Mouse (Mus musculus): ENCODE data around the gene Clybl. TPM values are rescaled to one million over a fixed set of nuclear protein-coding genes. Genes with fewer than 3 reads are reported as not detected.

The Clybl gene
- polyA plus RNA-seq, 1 experiment from 2014 or later = 8.4 TPM

DNA sequence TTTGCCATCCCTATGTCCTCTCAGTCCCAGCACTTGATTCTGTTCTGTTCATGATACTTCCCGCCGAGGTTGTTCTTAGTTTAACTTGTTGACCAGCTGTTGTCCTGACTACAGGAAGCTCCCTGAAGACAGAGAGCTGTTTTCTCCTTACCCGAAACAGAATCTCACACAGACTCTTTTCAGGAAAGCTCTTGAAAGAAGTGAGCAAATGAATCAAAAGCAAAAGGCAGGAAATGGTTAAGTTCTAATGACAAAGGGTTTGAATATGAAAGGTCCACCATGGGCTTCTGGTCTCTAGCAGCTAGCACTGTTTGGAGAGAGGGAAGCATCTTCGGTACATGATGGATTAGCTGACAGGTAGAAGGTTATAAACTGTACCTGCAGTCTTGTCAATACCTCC lies 175.8 kb downstream of the Clybl start:
- WGBS = 85% methylated on average over 4 of the region's 4 CpGs
- 0 out of 2 replicates have a peak, but pooled peaks cover 2% of the 10 kb centered on the region for H3K4me1 ChIP-seq (replicated peaks; ENCODE audit: control insufficient read depth, insufficient read depth, low read length)
- no peaks in the 10 kb centered on the region for H3K36me3 ChIP-seq (ENCODE audit: control insufficient read depth, insufficient read depth)
- ATAC-seq = no peak
- no peak overlapping the region for H3K4me3 ChIP-seq (replicated peaks; ENCODE audit: low read length)
- H3K9ac ChIP-seq (replicated peaks; ENCODE audit: low read depth, low read length) = no peak overlapping the region
- H3K27me3 ChIP-seq (replicated peaks; ENCODE audit: control insufficient read depth, insufficient read depth, low read length) = 0 out of 2 replicates have a peak, but pooled peaks cover 4% of the 10 kb centered on the region
- H3K9me3 ChIP-seq (ENCODE audit: control insufficient read depth, low read length) = no peaks in the 10 kb centered on the region
- no peak overlapping the region for H3K4me2 ChIP-seq (ENCODE audit: low read length)
- no peak overlapping the region for H3K27ac ChIP-seq (ENCODE audit: low read length)

DNA sequence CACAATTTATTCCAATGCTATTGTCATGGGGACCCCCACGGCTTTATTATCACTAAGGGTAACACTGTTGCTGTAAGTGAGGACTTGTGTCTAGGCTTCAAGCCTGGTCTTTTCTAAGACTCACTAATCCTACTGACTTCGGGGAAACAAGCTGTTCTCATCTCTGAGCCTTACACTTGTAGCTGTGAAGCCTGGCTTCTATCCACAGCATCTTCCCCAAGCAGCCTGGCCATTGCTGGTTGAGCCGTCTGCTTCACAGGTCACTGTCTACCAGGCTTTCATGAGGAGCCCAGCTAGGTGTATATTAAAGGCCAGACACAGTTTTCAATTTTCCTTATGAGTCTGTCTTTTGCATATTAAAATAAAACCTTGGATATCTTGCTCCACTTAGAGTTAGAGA lies 177.1 kb downstream of the Clybl start:
- 67% methylated on average over 3 of the region's 3 CpGs for WGBS
- Histone ChIP-seq H3K9ac (replicated peaks; ENCODE audit: low read depth, low read length) (no peak overlapping the region), H3K36me3 (ENCODE audit: control insufficient read depth, insufficient read depth) (no peaks in the 10 kb centered on the region), H3K4me1 (replicated peaks; ENCODE audit: control insufficient read depth, insufficient read depth, low read length) (0 out of 2 replicates have a peak, but pooled peaks cover 2% of the 10 kb centered on the region), H3K27me3 (replicated peaks; ENCODE audit: control insufficient read depth, insufficient read depth, low read length) (0 out of 2 replicates have a peak, but pooled peaks cover 4% of the 10 kb centered on the region), H3K27ac (ENCODE audit: low read length) (no peak overlapping the region), H3K4me2 (ENCODE audit: low read length) (no peak overlapping the region), H3K9me3 (ENCODE audit: control insufficient read depth, low read length) (no peaks in the 10 kb centered on the region), H3K4me3 (replicated peaks; ENCODE audit: low read length) (no peak overlapping the region)
- 0 out of 2 replicates have a peak, but pooled peaks have one; percentile 18 for ATAC-seq

DNA sequence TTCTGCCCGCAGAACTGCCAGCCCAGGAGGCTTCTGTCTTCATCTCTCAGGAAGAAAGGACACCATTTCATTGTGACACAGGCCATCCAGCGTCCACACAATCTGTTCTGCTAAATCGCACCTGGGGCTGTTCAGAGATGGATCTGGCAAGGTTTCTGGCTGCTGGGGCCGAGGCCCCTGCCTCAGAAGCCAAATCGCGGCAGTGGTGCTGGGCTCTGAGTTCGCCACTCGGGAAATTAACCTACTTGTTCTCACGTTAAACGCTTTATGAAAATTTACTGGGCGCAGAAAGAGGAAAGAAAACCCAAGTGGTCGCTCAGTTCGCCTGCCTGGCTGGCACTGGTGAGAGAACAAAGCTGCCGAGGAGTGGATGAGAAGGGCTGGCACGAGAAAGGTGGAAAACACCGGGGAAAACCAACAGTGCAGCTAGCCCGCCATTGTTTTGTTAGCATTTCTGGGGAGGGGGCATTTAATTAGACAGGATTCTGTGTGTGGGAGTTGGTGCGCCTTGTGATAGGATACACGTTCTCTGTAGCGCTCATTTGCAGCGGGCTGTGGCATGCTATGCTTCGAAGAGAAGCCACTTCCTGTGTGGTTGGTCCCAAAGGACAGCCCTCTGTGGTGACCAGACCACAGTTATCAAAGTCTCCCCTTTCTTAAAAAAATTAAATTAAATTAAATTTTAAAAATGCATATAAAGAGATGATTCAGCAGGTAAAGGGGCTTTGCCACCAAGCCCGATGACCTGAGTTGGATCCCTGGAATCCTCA lies 177.8 kb downstream of the Clybl start:
- H3K9ac ChIP-seq (replicated peaks; ENCODE audit: low read depth, low read length) = no peak overlapping the region

DNA sequence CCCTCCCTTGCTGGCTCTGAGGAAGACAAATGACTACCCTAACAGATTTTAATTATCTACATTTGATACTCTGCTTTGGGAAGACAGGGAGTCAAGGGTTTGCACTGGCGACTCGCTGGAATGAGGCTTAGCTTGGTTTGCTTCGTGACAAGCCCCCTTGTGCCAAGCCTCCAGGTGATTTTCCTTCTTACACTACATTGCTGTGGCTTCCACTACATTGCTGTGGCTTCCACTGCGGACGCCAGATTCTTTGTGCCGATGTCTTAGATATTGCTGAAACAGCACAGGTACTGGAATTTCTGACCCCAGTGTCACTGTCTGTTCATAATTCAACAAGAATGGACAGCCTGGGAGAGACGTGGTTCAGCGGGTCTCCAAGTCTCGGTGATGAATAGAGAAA lies 180.3 kb downstream of the Clybl start:
- Histone ChIP-seq H3K27me3 (replicated peaks; ENCODE audit: control insufficient read depth, insufficient read depth, low read length) (0 out of 2 replicates have a peak, but pooled peaks cover 4% of the 10 kb centered on the region), H3K9ac (replicated peaks; ENCODE audit: low read depth, low read length) (no peak overlapping the region), H3K27ac (ENCODE audit: low read length) (no peak overlapping the region), H3K9me3 (ENCODE audit: control insufficient read depth, low read length) (no peaks in the 10 kb centered on the region), H3K4me2 (ENCODE audit: low read length) (no peak overlapping the region), H3K36me3 (ENCODE audit: control insufficient read depth, insufficient read depth) (no peaks in the 10 kb centered on the region), H3K4me3 (replicated peaks; ENCODE audit: low read length) (no peak overlapping the region), H3K4me1 (replicated peaks; ENCODE audit: control insufficient read depth, insufficient read depth, low read length) (peaks cover 2% of the 10 kb centered on the region; the same call in 1 of the 2 replicates)
- 84% methylated on average over 9 of the region's 9 CpGs for WGBS
- ATAC-seq = no peak

More for the DNA sequence above, 177.8 kb downstream of the Clybl start:
- no peak overlapping the region for H3K4me3 ChIP-seq (replicated peaks; ENCODE audit: low read length)
- H3K4me2 ChIP-seq (ENCODE audit: low read length) = no peak overlapping the region; the same call in 1 of the 2 replicates
- H3K27me3 ChIP-seq (replicated peaks; ENCODE audit: control insufficient read depth, insufficient read depth, low read length) = 0 out of 2 replicates have a peak, but pooled peaks cover 4% of the 10 kb centered on the region
- peak; percentile 33; the same call in 1 of the 2 replicates for ATAC-seq
- WGBS = 52% methylated on average over 23 of the region's 23 CpGs
- 0 out of 2 replicates have a peak, but pooled peaks cover 2% of the 10 kb centered on the region for H3K4me1 ChIP-seq (replicated peaks; ENCODE audit: control insufficient read depth, insufficient read depth, low read length)
- H3K9me3 ChIP-seq (ENCODE audit: control insufficient read depth, low read length) = no peaks in the 10 kb centered on the region
- no peaks in the 10 kb centered on the region for H3K36me3 ChIP-seq (ENCODE audit: control insufficient read depth, insufficient read depth)
- H3K27ac ChIP-seq (ENCODE audit: low read length) = no peak overlapping the region

DNA sequence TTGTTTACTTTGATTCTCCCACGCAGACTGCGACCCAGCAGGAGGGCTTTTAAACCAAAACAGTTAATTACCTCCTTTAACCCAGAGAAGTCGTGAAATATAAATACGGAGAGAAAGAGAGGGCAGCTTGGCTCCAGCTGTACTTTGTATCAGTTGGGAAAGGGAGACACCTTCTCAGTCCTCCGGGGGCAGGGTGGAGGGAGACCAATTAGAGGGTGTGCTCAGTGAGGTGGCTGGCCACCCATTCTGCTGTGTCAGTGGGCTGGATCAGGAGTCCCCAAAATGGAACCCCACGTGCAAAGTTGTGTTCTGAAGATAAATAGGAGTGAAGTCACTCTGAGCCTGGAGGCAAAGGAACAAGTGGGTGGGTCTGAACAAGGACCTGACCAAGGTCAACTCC lies 181.7 kb downstream of the Clybl start:
- Histone ChIP-seq H3K27me3 (replicated peaks; ENCODE audit: control insufficient read depth, insufficient read depth, low read length) (0 out of 2 replicates have a peak, but pooled peaks cover 4% of the 10 kb centered on the region), H3K9ac (replicated peaks; ENCODE audit: low read depth, low read length) (no peak overlapping the region), H3K4me3 (replicated peaks; ENCODE audit: low read length) (no peak overlapping the region), H3K27ac (ENCODE audit: low read length) (no peak overlapping the region), H3K36me3 (ENCODE audit: control insufficient read depth, insufficient read depth) (no peaks in the 10 kb centered on the region), H3K4me1 (replicated peaks; ENCODE audit: control insufficient read depth, insufficient read depth, low read length) (peaks cover 7% of the 10 kb centered on the region), H3K9me3 (ENCODE audit: control insufficient read depth, low read length) (no peaks in the 10 kb centered on the region), H3K4me2 (ENCODE audit: low read length) (no peak overlapping the region)
- 11% methylated on average over 6 of the region's 6 CpGs for WGBS
- no peak for ATAC-seq

DNA sequence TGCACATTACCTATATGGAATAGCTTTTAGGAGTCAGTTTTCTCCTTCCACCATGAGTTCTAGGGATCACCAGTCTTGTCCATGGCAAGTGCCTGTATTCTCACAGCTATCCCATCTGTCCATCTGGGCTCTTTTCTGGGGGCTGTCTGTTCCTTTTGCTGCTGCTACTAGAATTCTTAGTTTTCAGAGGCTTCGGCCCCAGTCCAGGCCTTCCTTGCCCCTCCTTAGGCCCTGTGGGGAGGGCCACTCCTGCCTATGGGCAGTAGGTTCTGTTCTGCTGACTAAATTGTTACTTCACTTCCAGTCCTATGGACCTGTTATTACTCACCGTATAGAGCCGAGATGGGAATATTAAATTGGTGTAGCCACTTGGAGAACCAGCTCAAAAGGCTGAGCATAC lies 182.5 kb downstream of the Clybl start:
- no peak for ATAC-seq
- Histone ChIP-seq H3K4me3 (replicated peaks; ENCODE audit: low read length) (no peak overlapping the region), H3K4me2 (ENCODE audit: low read length) (no peak overlapping the region), H3K4me1 (replicated peaks; ENCODE audit: control insufficient read depth, insufficient read depth, low read length) (peaks cover 7% of the 10 kb centered on the region), H3K9ac (replicated peaks; ENCODE audit: low read depth, low read length) (no peak overlapping the region), H3K27me3 (replicated peaks; ENCODE audit: control insufficient read depth, insufficient read depth, low read length) (0 out of 2 replicates have a peak, but pooled peaks cover 4% of the 10 kb centered on the region), H3K36me3 (ENCODE audit: control insufficient read depth, insufficient read depth) (no peaks in the 10 kb centered on the region), H3K27ac (ENCODE audit: low read length) (no peak overlapping the region), H3K9me3 (ENCODE audit: control insufficient read depth, low read length) (no peaks in the 10 kb centered on the region)
- 96% methylated on average over 3 of the region's 3 CpGs for WGBS

DNA sequence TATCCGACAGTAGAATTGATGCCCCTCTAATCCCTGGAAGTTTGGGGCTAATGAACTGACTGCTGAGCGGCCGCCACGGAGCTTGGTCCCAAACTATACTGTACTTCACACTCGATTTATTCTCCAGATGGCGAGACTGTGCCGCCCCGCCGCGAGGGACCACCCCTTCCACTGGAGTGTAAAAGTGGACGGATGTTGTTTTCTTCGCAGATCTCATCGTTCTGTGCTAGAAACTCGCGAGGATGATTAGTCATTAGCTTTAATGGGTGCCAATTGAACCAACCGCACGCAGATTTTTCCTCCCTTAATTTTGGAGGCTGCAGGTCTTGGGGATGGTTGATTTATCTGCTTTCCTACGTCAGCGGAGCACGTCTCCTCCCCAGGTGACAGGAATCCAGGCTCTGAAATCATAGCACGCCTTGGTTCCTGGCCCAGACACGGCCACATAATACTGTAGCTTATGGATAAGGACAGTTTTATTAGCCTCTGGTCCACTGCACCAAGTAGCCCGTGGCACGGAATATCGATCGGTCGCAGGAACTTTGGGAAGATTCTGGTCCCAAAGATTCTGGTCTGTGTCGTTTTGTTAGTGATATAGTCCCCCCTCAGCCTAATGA lies 185.9 kb downstream of the Clybl start:
- H3K9ac ChIP-seq (replicated peaks; ENCODE audit: low read depth, low read length) = no peak overlapping the region
- no peak overlapping the region for H3K4me3 ChIP-seq (replicated peaks; ENCODE audit: low read length)
- no peak overlapping the region for H3K27ac ChIP-seq (ENCODE audit: low read length)
- no peaks in the 10 kb centered on the region; the same call in 1 of the 2 replicates for H3K27me3 ChIP-seq (replicated peaks; ENCODE audit: control insufficient read depth, insufficient read depth, low read length)
- H3K36me3 ChIP-seq (ENCODE audit: control insufficient read depth, insufficient read depth) = no peaks in the 10 kb centered on the region
- ATAC-seq = peak; percentile 78
- H3K4me2 ChIP-seq (ENCODE audit: low read length) = no peak overlapping the region
- H3K9me3 ChIP-seq (ENCODE audit: control insufficient read depth, low read length) = no peaks in the 10 kb centered on the region
- peaks cover 5% of the 10 kb centered on the region for H3K4me1 ChIP-seq (replicated peaks; ENCODE audit: control insufficient read depth, insufficient read depth, low read length)
- 62% methylated on average over 28 of the region's 28 CpGs for WGBS

DNA sequence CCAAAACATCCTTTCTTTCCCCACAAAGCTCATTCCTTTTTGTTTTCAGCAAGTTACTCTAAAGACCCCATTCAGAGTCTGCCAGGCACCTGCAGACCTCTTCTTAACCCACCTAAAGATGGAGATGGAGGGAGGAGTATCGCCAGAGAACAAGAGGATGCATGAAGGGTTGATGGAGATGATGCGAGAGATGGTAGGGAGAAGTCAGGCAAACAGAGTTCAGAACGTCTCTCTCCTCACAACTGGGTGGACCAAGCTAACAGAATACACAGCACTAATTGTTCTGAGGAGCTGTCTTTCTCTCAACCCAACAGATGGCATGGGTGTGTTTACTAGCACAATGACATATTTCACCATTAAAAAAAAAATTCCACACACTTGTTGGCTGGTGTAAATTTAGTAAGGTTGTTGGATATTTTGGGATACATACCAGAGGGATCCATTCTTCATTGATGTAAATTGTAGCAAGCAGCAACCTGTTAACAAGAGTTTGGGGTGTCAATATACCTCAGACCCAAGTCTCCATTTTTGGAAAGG lies 186.4 kb downstream of the Clybl start:
- Histone ChIP-seq H3K27ac (ENCODE audit: low read length) (no peak overlapping the region), H3K9ac (replicated peaks; ENCODE audit: low read depth, low read length) (no peak overlapping the region), H3K4me3 (replicated peaks; ENCODE audit: low read length) (no peak overlapping the region), H3K9me3 (ENCODE audit: control insufficient read depth, low read length) (no peaks in the 10 kb centered on the region), H3K27me3 (replicated peaks; ENCODE audit: control insufficient read depth, insufficient read depth, low read length) (peaks cover under 1% of the 10 kb centered on the region; the same call in 1 of the 2 replicates), H3K4me1 (replicated peaks; ENCODE audit: control insufficient read depth, insufficient read depth, low read length) (peaks cover 5% of the 10 kb centered on the region), H3K36me3 (ENCODE audit: control insufficient read depth, insufficient read depth) (no peaks in the 10 kb centered on the region), H3K4me2 (ENCODE audit: low read length) (no peak overlapping the region)
- WGBS = 66% methylated on average over 3 of the region's 3 CpGs
- ATAC-seq = 0 out of 2 replicates have a peak, but pooled peaks have one; percentile 14

DNA sequence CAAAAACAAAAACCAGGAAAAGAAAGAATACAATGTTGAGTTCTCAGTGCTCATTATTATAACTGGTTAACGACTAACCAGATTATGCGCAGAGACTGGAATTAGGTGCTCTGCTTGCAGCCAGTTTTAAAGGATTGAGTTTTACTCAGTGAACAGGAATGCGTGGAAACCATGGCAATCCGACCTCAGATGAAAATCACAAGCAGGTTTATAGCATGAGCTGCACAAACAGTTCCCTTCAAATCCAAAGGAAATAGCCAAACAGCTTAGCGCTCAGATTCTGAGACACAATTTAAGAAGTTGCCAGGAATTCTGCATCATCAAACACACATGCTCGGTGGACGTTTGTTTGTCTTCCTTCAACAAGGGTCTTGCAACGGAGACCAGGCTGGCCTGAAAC lies 187.0 kb downstream of the Clybl start:
- Histone ChIP-seq H3K36me3 (ENCODE audit: control insufficient read depth, insufficient read depth) (no peaks in the 10 kb centered on the region), H3K9me3 (ENCODE audit: control insufficient read depth, low read length) (no peaks in the 10 kb centered on the region), H3K4me3 (replicated peaks; ENCODE audit: low read length) (no peak overlapping the region), H3K27me3 (replicated peaks; ENCODE audit: control insufficient read depth, insufficient read depth, low read length) (peaks cover 3% of the 10 kb centered on the region; the same call in 1 of the 2 replicates), H3K4me2 (ENCODE audit: low read length) (no peak overlapping the region), H3K27ac (ENCODE audit: low read length) (no peak overlapping the region), H3K4me1 (replicated peaks; ENCODE audit: control insufficient read depth, insufficient read depth, low read length) (peaks cover 8% of the 10 kb centered on the region), H3K9ac (replicated peaks; ENCODE audit: low read depth, low read length) (no peak overlapping the region)
- 70% methylated on average over 8 of the region's 8 CpGs for WGBS
- ATAC-seq = no peak
